Mouse (Mus musculus): ENCODE measurements around the gene Trio.

DNA sequence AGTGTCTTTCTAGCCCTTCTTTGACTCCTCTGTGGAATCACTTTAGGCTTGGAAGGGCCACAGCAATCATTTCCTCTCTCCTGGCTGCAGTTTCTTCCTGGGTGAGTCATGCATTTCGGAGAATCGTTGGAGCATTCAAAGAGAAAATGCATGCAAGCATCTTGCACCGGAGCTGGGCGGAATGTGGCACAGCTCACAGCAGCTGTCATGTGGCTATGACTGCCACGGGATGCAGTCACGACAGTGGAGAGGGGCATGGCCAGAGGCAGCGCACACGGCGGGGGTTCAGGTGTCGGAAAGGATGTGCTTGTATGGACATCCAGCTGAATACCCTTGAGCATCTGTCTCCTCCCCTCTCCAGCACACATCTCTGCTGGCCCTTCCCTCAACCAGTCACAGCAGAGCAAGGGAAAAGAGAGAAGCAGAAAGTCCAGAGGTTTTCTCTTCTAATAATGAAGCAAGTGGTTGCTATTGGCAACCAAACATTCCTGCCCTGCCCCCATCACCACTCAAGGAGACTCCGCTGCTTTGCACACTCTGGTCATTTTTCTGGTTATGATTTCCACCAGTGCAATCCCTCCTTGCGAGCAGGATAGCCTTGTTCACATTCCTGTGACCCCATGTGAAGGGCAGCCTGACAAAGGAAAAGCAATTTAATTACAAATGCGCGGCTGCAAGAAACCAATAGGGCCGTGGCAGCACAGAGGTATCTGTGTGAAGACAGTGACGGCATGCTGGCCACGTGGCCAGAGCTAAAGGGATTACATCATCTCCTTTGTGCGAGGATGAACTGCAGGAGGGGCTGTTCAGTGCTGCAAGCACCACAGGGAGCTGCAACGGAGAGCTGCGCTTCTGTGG, 88.4 kb downstream of the Trio start:
- peak; percentile 54 for TF ChIP-seq CTCF (IDR thresholded peaks at IDR 0.05; ENCODE audit: low read depth)
- no peak for TF ChIP-seq EP300 (optimal IDR thresholded peaks at IDR 0.05)

All from stomach, postnatal 0 days (tissue).